Mouse (Mus musculus): Measurements from ENCODE around the gene Sytl2. TPM values are rescaled to one million over a fixed set of nuclear protein-coding genes. Genes with fewer than 3 reads are reported as not detected.

The Sytl2 gene
- polyA plus RNA-seq, 1 experiment: 2.3 TPM

DNA sequence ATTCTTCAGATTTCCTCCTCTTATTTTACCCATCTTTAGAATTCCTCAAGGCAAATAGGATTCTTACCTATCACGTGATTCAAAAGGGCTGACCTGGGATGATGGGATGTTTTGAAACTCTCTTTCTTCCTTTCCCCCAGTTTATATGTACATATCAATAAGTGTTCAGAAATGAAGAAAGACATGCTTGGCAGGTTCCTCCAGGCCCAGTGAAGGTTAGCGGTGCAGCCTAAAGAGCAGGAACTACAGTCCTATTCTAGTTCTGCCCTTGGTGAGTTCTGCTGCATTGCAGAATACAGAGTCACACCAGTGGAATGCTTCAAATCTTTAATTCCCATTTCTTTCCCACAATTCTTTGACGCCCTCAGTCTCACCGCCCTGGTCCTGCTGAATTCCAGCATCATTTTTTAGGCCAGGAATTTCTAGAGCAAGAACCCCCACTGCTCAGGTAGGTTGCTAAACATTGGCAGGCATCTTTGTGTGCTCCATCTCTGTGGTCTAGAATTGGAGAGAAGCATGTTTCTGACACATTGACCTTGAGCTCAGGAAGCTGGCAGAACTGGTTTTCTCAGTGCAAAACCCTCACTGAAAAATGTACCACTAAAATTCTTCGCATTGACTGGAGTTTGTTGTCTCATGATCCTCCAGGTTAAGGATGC is 45.9 kb downstream of the Sytl2 start:
- peaks cover 4% of the 10 kb centered on the region; the same call in 1 of the 2 replicates for H3K9me3 ChIP-seq (replicated peaks; ENCODE audit: control insufficient read depth, insufficient read depth, low read length, poor library complexity, severe bottlenecking)
- TF ChIP-seq EP300 (IDR thresholded peaks at IDR 0.05; ENCODE audit: insufficient read depth, low read depth, low read length): no peak
- no peak for TF ChIP-seq CTCF (IDR thresholded peaks at IDR 0.05; ENCODE audit: low read depth, low read length)

DNA sequence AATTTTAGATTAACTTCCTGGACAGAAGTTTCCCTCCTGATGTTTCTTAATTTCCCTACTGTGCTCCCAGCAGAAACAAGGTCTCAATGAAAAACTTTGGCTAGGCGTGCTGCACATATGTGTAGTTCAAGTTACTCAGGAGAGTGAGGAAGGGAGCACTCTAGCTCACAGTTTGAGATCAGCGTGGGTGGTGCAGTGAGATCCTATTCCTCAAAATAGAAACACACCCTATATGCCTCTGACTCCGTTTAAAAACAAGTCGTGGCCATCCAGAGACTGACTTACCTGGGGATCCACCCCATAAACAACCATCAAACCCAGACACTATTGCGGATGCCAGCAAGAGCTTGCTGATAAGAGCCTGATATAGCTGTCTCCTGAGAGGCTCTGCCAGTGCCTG is 47.0 kb downstream of the Sytl2 start:
- peaks cover 4% of the 10 kb centered on the region; the same call in 1 of the 2 replicates for H3K9me3 ChIP-seq (replicated peaks; ENCODE audit: control insufficient read depth, insufficient read depth, low read length, poor library complexity, severe bottlenecking)
- no peaks in the 10 kb centered on the region for H3K27me3 ChIP-seq (ENCODE audit: control insufficient read depth, insufficient read depth, low read length, poor library complexity, severe bottlenecking)
- TF ChIP-seq POLR2A (IDR thresholded peaks at IDR 0.05; ENCODE audit: insufficient read depth, low read length): no peak
- TF ChIP-seq CTCF (IDR thresholded peaks at IDR 0.05; ENCODE audit: low read depth, low read length): no peak
- no peak for TF ChIP-seq EP300 (IDR thresholded peaks at IDR 0.05; ENCODE audit: insufficient read depth, low read depth, low read length)
- H3K4me1 ChIP-seq (ENCODE audit: control insufficient read depth, insufficient read depth, low read length): no peaks in the 10 kb centered on the region
- no peak overlapping the region for H3K27ac ChIP-seq (ENCODE audit: insufficient read depth, low read length)
- no peaks in the 10 kb centered on the region for H3K36me3 ChIP-seq (ENCODE audit: control insufficient read depth, insufficient read depth, low read length, poor library complexity, severe bottlenecking)
- no peak overlapping the region for H3K9ac ChIP-seq (ENCODE audit: low read depth, poor library complexity, severe bottlenecking)
- H3K4me3 ChIP-seq (ENCODE audit: low read depth, low read length): no peak overlapping the region

More for the DNA sequence above, 45.9 kb downstream of the Sytl2 start:
- no peak overlapping the region for H3K4me3 ChIP-seq (ENCODE audit: low read depth, low read length)
- no peaks in the 10 kb centered on the region for H3K36me3 ChIP-seq (ENCODE audit: control insufficient read depth, insufficient read depth, low read length, poor library complexity, severe bottlenecking)
- H3K27ac ChIP-seq (ENCODE audit: insufficient read depth, low read length): no peak overlapping the region
- H3K27me3 ChIP-seq (ENCODE audit: control insufficient read depth, insufficient read depth, low read length, poor library complexity, severe bottlenecking): no peaks in the 10 kb centered on the region
- no peaks in the 10 kb centered on the region for H3K4me1 ChIP-seq (ENCODE audit: control insufficient read depth, insufficient read depth, low read length)
- no peak overlapping the region for H3K9ac ChIP-seq (ENCODE audit: low read depth, poor library complexity, severe bottlenecking)

DNA sequence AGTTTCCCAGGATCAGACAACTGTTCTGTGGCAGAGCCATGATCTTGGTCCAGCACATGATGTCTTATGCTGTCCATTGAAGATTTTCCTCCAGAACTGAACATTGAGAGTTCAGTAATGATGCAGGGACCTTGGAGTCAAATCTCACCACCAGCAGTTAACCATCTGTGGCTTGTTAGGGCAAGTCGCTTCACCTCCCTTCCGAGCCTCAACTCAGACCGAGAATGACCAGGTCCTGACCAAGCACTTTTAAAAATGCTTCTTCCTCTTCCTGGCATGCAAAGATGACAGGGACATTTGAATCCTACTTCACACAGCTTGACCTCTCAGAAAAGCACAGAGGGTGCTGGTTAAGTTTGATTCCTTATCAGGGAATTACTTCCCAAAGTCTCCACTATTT is 50.1 kb downstream of the Sytl2 start:
- TF ChIP-seq EP300 (IDR thresholded peaks at IDR 0.05; ENCODE audit: insufficient read depth, low read depth, low read length): no peak
- TF ChIP-seq POLR2A (IDR thresholded peaks at IDR 0.05; ENCODE audit: insufficient read depth, low read length): no peak
- TF ChIP-seq CTCF (IDR thresholded peaks at IDR 0.05; ENCODE audit: low read depth, low read length): no peak
- Histone ChIP-seq H3K27ac (ENCODE audit: insufficient read depth, low read length) (no peak overlapping the region), H3K4me1 (ENCODE audit: control insufficient read depth, insufficient read depth, low read length) (no peaks in the 10 kb centered on the region), H3K4me3 (ENCODE audit: low read depth, low read length) (no peak overlapping the region), H3K9ac (ENCODE audit: low read depth, poor library complexity, severe bottlenecking) (no peak overlapping the region), H3K36me3 (ENCODE audit: control insufficient read depth, insufficient read depth, low read length, poor library complexity, severe bottlenecking) (no peaks in the 10 kb centered on the region), H3K9me3 (replicated peaks; ENCODE audit: control insufficient read depth, insufficient read depth, low read length, poor library complexity, severe bottlenecking) (no peaks in the 10 kb centered on the region), H3K27me3 (ENCODE audit: control insufficient read depth, insufficient read depth, low read length, poor library complexity, severe bottlenecking) (no peaks in the 10 kb centered on the region)

DNA sequence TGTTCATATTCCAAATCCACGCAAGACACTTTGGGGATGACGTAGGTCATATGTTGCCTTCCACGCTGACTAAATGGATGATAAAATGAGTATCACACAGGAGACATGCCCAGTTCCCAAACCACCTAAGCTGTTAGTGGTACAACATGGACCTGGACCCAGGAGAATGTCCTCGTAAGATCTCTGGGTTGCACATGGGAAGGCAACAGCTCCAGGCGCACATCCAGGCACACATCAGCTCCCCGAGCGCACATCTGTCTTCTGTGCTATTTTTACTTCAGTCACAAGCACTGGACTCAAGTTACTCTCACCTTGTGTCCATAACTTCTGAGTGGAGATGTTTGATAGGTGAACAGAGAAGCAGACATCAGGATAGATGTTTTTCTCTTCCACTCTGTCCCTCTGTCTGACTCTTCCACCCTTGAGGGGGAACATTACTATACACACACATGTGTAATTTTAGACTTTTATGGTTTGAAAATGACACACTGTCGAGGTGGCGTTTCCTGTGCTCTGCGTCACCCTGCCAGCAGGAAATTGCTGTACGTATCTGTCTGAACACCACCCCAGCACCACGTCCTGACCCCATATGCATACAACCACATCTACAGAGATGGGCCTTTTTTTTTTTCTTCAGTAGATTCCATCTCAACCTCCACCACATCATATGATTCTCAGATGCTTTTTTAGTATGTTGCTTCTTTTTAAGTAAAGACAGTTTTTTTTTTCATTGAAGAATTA is 51.6 kb downstream of the Sytl2 start:
- H3K4me3 ChIP-seq (ENCODE audit: low read depth, low read length): no peak overlapping the region
- no peak overlapping the region for H3K27ac ChIP-seq (ENCODE audit: insufficient read depth, low read length)
- no peak for TF ChIP-seq POLR2A (IDR thresholded peaks at IDR 0.05; ENCODE audit: insufficient read depth, low read length)
- no peak for TF ChIP-seq EP300 (IDR thresholded peaks at IDR 0.05; ENCODE audit: insufficient read depth, low read depth, low read length)
- TF ChIP-seq CTCF (IDR thresholded peaks at IDR 0.05; ENCODE audit: low read depth, low read length): no peak
- no peak overlapping the region for H3K9ac ChIP-seq (ENCODE audit: low read depth, poor library complexity, severe bottlenecking)
- no peaks in the 10 kb centered on the region for H3K9me3 ChIP-seq (replicated peaks; ENCODE audit: control insufficient read depth, insufficient read depth, low read length, poor library complexity, severe bottlenecking)
- no peaks in the 10 kb centered on the region for H3K27me3 ChIP-seq (ENCODE audit: control insufficient read depth, insufficient read depth, low read length, poor library complexity, severe bottlenecking)
- no peaks in the 10 kb centered on the region for H3K4me1 ChIP-seq (ENCODE audit: control insufficient read depth, insufficient read depth, low read length)
- H3K36me3 ChIP-seq (ENCODE audit: control insufficient read depth, insufficient read depth, low read length, poor library complexity, severe bottlenecking): no peaks in the 10 kb centered on the region

DNA sequence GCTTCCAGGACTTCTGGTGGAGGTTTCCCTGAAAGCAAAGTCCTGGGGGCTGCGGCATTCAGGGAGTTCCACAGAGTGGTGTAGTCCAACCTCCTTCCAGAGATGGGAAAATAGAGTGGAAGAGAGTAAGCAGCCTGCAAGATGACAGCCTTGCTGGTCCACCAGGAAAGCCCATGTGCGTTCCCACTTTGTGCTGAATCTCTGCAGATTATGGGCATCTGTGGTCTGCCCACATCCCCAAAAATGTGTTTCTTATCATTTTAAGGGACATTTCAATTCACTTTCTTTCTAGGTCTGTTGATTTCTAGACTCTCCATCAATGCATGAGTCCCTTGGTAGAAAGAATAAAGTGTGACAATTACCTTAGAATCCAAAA is 52.2 kb downstream of the Sytl2 start:
- no peak for TF ChIP-seq POLR2A (IDR thresholded peaks at IDR 0.05; ENCODE audit: insufficient read depth, low read length)
- TF ChIP-seq CTCF (IDR thresholded peaks at IDR 0.05; ENCODE audit: low read depth, low read length): no peak
- TF ChIP-seq EP300 (IDR thresholded peaks at IDR 0.05; ENCODE audit: insufficient read depth, low read depth, low read length): no peak
- Histone ChIP-seq H3K27me3 (ENCODE audit: control insufficient read depth, insufficient read depth, low read length, poor library complexity, severe bottlenecking) (no peaks in the 10 kb centered on the region), H3K4me3 (ENCODE audit: low read depth, low read length) (no peak overlapping the region), H3K27ac (ENCODE audit: insufficient read depth, low read length) (no peak overlapping the region), H3K36me3 (ENCODE audit: control insufficient read depth, insufficient read depth, low read length, poor library complexity, severe bottlenecking) (no peaks in the 10 kb centered on the region), H3K9ac (ENCODE audit: low read depth, poor library complexity, severe bottlenecking) (no peak overlapping the region), H3K9me3 (replicated peaks; ENCODE audit: control insufficient read depth, insufficient read depth, low read length, poor library complexity, severe bottlenecking) (no peaks in the 10 kb centered on the region), H3K4me1 (ENCODE audit: control insufficient read depth, insufficient read depth, low read length) (no peaks in the 10 kb centered on the region)

DNA sequence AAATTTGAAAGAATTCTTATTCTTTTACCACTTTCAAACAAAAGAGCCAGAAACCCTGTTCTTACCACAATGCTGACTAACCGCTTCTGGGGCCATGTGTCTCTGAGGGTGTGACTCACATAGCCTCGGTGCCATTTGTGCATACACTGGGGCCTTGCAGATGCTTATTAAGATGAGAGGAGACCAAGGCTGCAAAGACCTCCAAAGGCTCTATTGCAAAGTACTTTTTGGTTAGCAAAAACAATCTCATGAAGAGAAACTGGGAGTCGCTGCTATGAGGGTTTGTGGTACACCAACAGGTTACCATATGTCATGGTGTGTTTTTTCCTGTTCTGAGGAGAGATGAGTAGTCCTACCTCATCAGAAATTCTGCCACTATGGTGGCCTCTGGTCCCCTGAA is 53.4 kb downstream of the Sytl2 start:
- Histone ChIP-seq H3K4me1 (ENCODE audit: control insufficient read depth, insufficient read depth, low read length) (no peaks in the 10 kb centered on the region), H3K27me3 (ENCODE audit: control insufficient read depth, insufficient read depth, low read length, poor library complexity, severe bottlenecking) (no peaks in the 10 kb centered on the region), H3K9ac (ENCODE audit: low read depth, poor library complexity, severe bottlenecking) (no peak overlapping the region), H3K36me3 (ENCODE audit: control insufficient read depth, insufficient read depth, low read length, poor library complexity, severe bottlenecking) (no peaks in the 10 kb centered on the region), H3K27ac (ENCODE audit: insufficient read depth, low read length) (no peak overlapping the region), H3K4me3 (ENCODE audit: low read depth, low read length) (no peak overlapping the region), H3K9me3 (replicated peaks; ENCODE audit: control insufficient read depth, insufficient read depth, low read length, poor library complexity, severe bottlenecking) (no peaks in the 10 kb centered on the region)
- no peak for TF ChIP-seq CTCF (IDR thresholded peaks at IDR 0.05; ENCODE audit: low read depth, low read length)
- no peak for TF ChIP-seq EP300 (IDR thresholded peaks at IDR 0.05; ENCODE audit: insufficient read depth, low read depth, low read length)
- no peak for TF ChIP-seq POLR2A (IDR thresholded peaks at IDR 0.05; ENCODE audit: insufficient read depth, low read length)

Data from ES-Bruce4 (cell line).